Mouse (Mus musculus): ENCODE measurements at regions not wholly inside any gene's neighbourhood (a gene's known extent, or its start where the extent isn't known, plus 50 kb on each side); places are given as distances from the start of the nearest gene placed in this dataset.
A peak's percentile ranks its signal among the peaks of the same experiment; 100 is the strongest.

- peak; percentile 86 for DNase-seq
These were observed 272.0 kb downstream of the Drd1 start for GRCm38 (mm10) chr13:53783492-53783891.

- DNase-seq, result peak; percentile 46
These were observed 276.4 kb downstream of the Drd1 start for GRCm38 (mm10) chr13:53779150-53779549.

GRCm38 (mm10) chr13:53776421-53776820 lies 279.1 kb downstream of the Drd1 start:
- DNase-seq, result no peak

GRCm38 (mm10) chr13:53775687-53776086 lies 279.8 kb downstream of the Drd1 start:
- DNase-seq, result no peak

- peak; percentile 60 for DNase-seq
These were observed 290.8 kb downstream of the Drd1 start for GRCm38 (mm10) chr13:53764613-53765243.

DNA sequence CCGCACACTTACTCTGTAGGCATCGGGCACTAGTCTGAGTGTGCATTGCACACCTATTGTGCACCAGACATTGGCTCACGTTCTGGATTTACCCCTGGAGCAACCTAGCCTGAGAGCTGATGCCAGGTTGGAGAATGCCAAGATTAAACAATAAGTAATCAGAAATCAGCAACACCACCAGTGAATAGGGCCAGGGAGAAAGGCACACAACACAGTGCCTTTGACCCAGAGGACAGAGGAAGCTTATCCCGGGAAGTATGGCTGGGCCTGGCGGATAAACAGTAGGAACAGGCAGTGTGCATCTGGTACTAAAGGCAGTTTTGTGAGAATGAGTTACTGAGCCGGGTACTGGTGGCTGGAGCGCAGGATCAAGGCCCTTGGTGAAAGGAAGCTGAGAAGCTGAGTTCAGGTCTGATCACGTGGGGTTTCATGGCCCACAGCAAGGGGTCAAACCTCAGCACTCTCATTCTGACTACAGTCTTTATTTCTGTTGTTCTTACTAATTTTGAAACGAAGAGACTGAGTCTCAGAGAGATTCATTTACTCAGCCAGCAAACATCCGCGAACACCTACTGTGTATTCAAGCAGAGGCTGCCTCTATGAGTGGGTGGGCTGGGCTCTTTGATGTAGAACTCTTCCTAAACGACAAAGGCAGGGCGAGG lies 284.8 kb upstream of the Msx2 start:
- DNase-seq, result no peak

- DNase-seq, result no peak
These were observed 284.2 kb upstream of the Msx2 start for GRCm38 (mm10) chr13:53756970-53757530.

DNA sequence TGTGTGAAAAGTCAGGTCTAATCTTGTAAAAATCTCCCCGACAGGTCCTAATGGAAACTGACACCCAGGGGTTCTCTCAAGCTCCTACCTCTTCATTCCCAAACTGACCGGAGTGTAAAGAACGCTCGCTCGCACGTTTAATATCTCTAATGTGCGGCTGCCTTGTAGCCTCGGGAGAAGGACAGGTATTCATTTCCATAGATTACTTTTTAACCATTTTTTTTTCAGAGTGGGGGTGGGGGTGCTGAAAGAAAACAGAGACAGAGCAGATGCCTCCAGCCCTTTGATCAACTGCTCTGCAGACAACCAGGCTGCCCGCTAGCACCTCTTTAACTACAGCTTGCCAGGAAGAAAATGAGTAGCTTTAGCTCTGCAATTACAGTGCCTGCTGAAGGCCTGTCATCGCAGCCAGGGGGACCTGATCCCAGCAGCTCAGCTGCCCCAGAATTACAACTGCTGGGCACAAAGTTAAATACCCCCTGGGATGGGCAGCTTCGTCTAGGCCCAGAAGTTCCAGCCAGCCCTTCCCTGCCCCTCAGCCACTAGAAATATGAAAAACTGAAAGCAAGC lies 282.3 kb upstream of the Msx2 start:
- DNase-seq, result no peak

GRCm38 (mm10) chr13:53753049-53753448 lies 280.2 kb upstream of the Msx2 start:
- no peak for DNase-seq

DNA sequence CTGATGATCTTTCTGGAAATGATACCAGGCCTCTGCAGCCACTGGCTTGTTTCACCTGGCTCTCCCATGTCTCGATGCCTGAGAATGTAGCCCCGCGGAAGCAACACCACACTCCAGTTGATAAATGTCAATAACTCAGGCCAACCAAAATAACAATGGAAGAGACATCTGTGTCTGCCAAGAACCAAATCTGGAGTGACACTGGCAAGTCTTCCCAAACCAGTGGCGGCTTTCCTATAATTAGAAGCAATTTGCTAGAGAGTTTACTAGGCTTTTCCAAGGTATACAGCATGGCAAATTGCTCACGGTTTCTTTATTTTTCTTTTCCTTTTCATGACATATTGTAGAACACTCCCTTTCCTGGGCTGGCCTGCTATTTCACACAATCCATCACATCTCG lies 268.1 kb upstream of the Msx2 start:
- DNase-seq, result no peak

DNA sequence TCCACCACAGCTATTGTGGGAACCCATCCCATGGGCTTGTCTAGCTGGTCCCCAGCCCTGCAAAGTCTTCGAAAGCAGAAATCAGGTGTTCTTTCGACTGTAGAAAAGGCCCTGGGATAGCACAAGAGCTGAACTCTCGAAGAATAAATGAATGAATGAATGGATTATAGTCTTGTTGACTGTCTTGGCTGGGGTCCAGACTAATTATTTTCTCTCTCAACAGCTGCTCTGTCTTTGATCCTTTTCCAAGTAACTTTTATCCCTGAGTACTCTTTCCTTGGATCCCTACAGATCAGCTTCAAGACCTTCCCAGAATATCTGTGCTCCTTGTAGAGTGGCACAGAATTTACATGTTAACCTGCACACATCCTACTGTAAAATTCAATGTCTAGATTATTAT lies 266.3 kb upstream of the Msx2 start:
- DNase-seq, result no peak

GRCm38 (mm10) chr13:53734944-53735343 lies 262.1 kb upstream of the Msx2 start:
- DNase-seq, result no peak

DNA sequence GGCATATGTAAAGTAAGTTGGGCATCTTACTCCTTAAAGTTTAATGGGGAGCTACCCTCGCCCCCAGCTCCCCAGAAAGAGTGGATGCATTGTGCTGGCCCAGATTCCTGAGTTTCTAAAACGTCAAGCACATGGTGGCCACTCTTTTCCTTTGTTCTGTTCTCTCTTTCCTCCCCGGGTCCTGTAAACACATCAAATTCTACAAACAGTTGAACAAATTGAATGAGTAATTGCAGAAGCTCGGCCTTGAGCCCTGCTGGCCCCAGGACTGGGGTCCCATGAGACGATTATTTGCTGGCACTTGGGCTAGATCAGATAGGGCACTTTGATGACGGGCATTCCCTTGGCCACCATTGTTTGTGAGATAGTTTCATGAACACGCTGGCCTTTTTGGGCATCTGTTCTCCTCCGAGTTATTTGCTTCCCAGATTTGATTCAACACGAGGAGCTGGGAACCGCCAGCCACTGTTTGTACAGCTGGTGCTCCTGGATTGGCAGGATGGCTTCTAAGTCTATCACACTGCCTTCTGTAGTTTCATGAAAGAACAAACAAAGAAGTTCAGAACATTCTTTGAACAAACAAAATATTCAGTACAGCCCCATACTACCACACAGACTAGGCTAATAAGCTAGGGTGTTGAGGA lies 257.5 kb upstream of the Msx2 start:
- DNase-seq, result no peak

- no peak for DNase-seq
These were observed 257.0 kb upstream of the Msx2 start for GRCm38 (mm10) chr13:53729848-53730247.

DNA sequence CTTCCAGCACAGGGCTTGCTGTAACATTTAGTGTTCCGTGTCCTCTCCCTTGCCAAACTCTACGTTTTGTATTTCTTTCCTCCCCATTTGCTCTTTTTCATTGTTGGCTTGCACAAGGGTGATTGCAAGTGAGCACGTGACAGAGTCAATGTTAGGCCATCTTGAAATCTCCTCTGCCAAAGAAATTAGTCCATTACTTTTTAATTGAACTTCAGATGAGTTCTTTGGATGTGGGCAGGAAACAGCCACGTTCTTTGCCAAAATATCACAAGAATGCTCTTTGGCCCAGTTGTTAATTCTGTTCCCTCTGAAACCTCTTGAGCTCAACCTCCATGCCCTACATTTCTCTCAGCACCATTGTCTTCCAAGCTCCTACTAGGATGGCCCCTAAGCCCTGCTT lies 253.2 kb upstream of the Msx2 start:
- no peak for DNase-seq

DNA sequence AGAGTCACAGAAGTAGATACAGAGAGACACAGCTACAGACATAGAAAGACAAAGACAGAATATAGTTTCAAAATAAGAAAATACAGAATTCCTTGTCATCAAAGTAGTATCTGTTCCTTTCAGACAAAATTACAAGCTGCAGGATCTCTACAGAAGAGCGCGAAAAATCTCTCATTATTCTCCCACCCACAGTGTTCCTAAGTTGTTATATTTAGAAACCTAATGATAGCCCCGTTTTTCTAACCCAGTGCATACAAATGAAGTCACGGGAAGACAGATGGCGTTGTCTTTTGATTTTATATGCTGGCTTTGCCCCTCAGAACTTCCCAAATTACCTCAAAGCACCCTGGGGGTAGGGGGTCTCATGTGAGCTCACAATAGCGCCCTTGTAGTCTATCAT lies 250.0 kb upstream of the Msx2 start:
- no peak for DNase-seq

DNA sequence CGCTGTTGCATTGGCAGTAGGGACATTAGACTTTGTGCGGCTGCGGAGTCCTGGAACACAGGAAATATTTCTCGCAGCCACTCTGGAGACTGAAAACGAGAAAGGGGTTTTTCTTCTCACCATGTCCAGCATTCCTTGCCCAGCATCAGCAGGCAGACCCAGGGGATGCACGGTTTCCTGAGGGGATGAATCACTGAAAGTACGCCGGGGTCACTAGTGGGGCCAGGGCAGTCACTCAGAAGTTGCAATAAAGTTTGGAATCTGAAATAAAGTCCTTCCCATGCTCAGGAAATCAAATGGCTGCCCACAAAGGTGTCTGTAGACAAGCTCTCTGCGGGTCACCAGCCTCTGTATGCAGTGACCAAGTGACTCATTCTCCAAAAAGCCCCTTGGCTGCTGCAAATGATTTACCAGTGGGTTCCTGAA lies 248.2 kb upstream of the Msx2 start:
- no peak for DNase-seq

DNA sequence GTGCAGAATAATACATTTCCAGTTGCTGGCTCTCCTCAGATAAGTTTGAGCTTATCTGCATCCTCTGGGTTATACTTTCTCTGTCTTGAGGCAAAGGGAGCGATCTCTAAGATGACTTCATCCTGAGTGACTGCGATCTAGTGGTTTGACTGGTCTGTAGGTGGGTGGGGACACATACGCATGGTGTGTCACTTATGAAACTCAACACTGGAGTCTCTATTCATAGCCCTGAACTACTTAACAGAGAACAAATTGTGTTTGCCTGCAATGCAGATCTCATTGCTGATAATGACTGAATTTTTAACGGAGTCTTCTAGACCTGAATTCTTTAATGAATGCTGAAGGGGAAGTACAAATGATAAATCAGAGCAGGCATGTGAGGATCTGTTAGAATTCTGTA lies 244.7 kb upstream of the Msx2 start:
- peak; percentile 25 for DNase-seq

- DNase-seq, result no peak
These were observed 244.2 kb upstream of the Msx2 start for GRCm38 (mm10) chr13:53717086-53717485.

DNA sequence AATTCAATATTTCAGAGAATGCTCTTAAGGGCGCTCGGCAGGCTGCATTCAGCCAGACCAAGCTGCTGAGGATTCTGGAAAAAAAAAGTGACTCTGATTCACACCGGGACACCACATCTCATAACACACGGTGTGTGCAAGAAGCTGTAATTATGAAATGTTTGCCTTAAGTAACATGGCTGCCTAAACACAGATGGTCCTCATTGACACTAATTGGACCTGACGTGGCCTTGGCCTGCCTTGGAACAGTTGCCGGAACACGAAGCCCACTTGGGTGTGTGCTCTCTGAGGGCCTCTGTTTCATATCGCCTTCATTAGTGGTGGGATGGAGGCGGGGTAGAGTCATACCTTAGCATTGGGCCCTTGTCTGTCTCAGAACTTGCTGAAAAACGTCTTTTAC lies 236.2 kb upstream of the Msx2 start:
- DNase-seq, result no peak

DNA sequence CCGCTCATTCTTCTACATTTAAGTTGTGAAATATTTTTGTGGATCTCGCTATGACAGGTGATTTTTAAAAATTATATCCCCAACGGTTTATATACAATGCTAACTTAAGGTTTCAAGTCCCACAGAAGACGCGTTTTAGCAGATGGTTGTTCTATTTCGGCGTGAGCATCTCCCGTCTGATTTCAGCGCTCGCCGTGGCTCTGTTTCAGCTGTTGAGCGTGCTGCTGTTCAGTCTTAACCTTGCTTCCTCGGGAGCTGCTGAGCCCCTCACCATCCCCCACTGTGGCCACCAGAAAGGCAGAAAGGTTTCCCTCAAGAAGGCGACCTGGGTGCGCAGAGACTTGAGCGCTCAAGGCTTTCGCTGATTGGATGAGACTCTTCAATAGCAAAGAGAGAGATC lies 234.7 kb upstream of the Msx2 start:
- no peak for DNase-seq

DNA sequence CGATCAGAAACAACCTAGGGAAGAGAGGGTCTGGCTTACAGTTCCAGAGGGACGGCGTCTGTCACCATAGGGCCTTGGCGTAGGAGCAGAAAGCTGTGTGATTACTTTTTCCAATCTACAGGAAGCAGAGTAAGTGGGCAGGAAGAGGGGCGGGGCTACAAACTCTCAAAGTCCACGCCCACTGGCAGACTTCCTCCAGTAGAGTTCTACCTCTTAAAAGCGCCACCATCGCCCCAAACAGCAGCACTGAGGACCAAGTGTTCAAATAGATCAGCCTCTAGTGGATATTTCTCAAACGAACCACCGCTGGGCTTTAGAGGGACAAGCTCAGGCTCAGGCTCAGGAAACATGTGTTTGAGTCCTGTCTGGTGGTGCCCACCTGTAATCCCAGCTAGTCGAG lies 231.2 kb upstream of the Msx2 start:
- DNase-seq, result no peak

DNA sequence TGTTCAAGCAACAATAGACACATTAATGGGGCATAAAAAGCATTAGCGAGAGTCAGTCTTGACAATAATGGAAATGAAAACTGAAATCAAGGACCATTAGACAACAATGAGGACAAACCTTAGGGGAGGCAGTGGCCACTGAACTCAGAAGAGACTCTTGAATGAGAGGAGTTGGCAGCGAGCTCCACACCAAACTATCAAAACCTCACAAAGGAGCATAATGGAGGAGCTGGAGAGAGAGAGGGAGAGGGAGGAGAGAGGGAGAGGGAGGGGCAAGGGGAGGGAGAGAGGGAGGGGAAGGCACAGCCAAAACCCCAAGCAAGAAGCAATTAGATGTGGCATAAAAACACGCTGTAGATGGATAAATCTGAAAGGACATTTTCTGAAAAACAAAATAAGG lies 227.4 kb upstream of the Msx2 start:
- DNase-seq, result no peak

DNA sequence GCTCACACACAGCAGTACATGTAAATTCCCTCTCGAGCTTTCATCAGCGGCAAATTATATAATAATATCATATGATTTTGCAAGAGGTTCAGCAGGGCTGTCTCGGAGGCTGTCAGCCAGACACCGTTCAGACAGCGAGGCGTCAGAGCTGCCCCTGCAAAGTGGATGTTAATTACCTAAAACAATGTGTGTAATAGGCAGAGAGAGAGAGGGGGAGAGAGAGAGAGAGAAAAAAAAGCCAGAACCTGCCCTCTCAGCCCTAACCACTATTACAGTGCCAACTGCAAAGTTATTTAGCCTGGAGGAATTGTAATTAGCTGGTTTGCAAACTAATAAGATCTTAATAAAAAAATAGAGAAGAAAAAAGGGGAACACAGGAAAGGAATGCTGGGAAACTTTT lies 225.1 kb upstream of the Msx2 start:
- no peak for DNase-seq

Data from right cerebral cortex, adult 18-20 months (tissue).